Mouse (Mus musculus) ES-CJ7 (cell line): ENCODE measurements around the gene Rundc3a.

Source experiments
- DNase-seq: peaks from one replicate; pipeline ENCODE4 v3.0.0; 2011; ENCODE audit warnings: low read depth, low spot score

Rundc3a gene

DNA sequence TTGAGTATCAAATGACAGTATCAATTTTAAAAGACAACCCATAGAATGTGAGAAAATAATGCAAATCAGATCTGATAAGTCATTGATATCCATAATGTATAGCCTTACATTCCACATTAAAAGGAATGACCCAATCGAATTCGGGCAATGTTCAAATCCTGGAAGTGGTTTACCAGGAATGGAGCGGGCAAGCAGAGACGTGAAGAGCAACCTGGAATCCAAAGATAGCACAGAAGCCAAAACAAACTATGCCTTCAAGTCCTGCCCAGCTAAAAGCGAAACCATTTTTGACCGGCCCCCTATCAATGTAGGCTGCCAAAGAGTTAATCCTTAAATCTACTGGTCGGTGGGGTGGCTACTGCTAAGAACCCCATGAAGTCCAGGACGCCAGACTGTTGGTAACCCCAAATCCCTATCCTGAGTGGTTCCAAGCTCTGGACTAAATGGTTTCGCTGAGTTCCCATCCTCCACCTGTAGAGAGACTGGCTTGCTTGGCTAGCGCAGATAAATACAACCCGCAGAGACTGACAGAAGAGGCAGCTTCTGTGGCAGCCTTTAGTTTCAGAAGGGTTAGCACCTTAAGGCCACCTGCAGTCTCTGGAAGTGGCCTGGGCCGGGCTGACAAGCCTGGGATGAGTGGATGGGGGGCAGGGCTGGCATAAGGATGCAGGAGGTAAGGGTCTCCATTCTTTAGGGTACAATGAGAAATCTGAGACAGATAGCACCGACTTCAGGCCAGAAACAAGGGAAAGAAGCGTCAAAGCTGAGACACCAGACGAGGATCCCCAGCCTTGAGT is 564 bp upstream of the Rundc3a start:
- peak; percentile 45 for DNase-seq

DNA sequence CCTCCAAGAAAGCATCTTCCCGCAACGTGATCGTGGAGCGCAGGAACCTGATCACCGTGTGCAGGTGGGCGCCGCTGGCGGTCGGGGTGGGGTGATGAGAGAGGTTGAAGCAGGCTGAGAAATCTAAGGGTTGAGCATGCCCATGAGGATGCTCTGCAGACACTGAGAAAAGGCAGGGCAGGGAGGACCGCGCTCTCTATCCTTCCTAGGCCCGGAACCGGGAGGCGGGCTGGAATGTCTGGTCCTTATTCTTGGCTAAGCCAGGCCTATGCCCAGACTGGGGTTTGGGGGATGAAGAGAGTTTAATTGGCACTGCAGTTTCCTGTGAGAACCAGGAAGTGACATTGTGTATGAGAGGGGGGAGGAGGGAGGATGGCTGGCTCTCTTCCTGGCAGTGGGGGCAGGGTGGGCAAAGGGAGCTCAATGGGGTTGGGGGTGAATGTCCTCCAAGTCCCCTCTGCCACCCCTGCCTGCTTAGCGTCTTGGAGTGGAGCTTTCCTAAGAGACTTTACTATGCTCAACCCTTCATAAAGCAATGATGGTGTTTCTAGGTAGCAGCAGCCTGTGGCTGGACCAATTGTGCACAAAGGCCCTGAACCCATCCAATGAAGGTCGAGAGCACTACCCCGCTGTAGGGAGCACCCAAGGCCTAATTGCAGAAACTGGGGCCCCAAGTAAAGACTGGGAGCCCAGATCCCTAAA is 667 bp downstream of the Rundc3a start:
- DNase-seq, result no peak

DNA sequence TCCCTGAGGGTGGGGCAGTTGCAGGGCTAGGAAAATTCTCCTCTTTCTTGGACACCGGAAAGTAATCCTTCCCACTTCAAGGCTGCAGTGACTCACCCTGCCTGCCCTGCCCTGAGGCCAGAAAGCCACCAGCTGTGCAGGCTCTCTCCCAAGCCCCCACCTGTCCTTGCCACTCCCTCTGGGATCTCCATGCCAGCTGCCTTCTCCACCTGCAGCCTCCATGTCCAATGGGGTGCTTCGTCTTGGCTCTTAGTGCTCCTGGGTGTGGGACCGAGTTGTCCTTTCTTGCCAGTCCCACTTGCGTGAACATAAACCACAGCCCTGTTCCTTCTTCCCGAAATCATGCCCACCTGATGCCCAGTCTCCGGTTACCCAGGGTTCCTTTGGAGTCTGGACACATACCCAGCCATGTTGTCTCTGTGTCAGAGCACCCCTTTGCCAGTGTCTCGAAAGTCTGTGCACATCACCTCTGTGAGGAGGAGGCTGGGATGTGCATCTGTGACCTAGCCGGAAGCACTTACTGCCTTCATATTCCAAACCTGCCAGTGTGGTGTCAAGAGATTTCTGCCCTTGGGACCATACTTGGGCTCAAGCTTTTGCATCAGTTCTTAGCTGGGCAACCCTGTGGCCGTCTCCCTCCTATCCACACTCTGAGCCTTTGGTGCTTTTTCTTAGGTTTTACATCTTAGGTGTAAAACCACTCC is 1.4 kb downstream of the Rundc3a start:
- peak; percentile 67 for DNase-seq

GRCm38 (mm10) chr11:102395250-102395649 is 2.0 kb downstream of the Rundc3a start:
- no peak for DNase-seq

GRCm38 (mm10) chr11:102396263-102396662 is 3.1 kb downstream of the Rundc3a start:
- DNase-seq, result no peak

DNA sequence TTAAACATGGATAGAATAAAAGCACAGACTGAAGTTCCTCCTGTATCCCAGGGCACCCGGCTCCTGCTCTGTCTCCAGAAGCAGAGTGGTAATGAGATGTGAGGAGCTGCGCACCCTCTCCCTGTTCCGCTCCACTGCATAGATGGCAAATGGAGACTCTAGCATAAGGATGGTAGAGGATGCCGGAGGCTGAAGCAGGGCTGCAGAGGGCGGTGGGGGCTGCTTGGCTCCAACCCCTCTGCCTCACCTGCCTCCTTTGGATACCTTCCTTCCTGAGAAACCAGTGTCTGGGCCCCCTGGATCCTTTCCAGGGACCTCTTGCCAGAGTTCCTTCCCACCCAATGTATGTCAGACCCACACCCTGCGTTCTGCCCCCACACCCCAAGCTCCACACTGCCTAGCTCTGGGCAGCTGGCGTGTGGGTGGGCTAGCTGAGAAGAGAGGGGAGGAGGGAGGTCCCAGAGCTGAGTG is 3.5 kb downstream of the Rundc3a start:
- no peak for DNase-seq

- no peak for DNase-seq
These were observed 5.0 kb downstream of the Rundc3a start for GRCm38 (mm10) chr11:102398007-102398825.

DNA sequence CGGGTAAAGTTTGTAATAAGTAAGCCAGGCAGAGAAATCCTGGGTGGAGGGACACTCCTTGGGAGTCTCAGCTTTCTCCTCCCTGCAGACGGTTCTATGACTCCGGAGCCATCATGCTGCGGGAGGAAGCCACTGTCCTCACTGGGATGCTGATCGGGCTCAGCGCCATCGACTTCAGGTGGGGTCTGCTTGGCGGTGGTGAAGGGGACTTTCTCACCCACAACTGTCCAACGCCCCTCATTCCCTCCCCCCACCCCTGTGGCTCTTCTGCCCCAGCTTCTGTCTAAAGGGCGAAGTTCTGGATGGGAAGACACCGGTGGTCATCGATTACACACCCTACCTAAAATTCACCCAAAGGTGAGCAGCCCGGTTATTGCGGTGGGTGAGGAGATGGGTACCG is 5.9 kb downstream of the Rundc3a start:
- no peak for DNase-seq

DNA sequence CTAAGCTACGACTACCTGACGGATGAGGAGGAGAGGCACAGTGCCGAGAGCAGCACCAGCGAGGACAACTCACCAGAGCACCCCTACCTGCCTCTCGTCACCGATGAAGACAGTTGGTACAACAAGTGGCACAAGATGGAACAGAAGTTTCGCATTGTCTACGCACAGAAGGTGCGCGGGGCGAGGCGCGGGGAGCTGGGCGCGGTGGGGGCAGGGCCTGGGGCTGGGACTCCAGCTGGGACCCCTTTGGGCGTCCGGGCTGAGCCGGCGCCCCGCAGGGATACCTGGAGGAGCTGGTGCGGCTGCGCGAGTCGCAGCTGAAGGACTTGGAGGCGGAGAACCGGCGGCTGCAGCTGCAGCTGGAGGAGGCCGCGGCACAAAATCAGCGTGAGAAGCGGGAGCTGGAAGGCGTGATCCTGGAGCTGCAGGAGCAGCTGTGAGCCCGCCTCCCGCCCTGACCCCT is 6.4 kb downstream of the Rundc3a start:
- DNase-seq, result no peak

DNA sequence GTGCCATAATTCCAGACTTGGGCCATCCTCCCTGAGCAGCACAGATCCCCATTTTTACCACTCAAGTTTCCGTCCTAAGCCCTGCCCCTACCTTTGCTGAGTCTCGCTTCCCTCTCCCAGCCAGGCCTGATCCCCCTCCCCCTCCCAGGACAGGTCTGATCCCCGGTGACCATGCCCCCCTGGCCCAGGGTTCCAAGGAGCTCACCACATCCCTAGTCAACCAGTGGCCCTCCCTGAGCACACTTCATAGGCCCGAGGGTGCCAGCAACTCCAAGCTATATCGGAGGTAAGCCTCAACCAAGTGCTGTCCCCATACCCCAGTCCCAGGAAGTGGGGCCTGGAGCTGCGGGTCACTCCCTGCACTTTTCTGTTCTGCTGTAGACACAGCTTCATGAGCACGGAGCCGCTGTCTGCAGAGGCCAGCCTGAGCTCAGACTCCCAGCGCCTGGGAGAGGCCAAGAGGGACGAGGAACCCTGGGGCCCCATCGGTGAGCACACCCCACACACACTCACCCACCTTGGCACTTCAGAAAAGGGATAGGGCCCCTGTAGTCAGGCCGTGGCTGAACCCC is 7.4 kb downstream of the Rundc3a start:
- DNase-seq, result no peak

DNA sequence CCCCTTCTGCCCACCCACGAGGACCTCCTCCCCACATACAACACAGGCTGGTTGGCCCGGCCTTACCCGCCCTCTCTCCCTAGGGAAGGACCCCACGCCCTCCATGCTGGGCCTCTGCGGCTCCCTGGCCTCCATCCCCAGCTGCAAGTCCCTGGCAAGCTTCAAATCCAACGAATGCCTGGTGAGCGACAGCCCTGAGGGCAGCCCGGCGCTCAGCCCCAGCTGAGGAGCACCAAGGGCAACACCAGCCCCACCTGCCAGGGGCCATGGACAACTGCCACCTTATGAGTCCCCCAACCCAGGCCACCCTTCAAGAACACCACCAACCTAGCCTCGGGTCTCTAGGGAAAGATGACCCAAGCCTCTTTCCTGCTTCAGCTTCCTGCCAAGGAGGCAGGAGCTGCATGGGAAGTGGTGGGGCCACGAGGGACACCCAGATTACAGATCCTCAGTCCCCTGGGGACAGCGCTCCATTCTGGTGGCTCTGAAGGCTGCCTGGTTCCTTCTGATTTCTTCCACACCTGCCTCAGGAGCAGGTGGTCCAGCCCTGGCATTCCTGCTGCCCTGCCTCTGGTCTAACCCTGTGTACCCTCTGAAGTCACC is 8.8 kb downstream of the Rundc3a start:
- no peak for DNase-seq

GRCm38 (mm10) chr11:102403657-102404056 is 10.5 kb downstream of the Rundc3a start:
- DNase-seq, result no peak

- no peak for DNase-seq
These were observed 11.2 kb downstream of the Rundc3a start for GRCm38 (mm10) chr11:102404161-102405010.

GRCm38 (mm10) chr11:102405544-102406285 is 12.5 kb downstream of the Rundc3a start:
- DNase-seq, result no peak

GRCm38 (mm10) chr11:102406401-102406800 is 13.2 kb downstream of the Rundc3a start:
- no peak for DNase-seq

- peak; percentile 89 for DNase-seq
These were observed 14.0 kb downstream of the Rundc3a start for GRCm38 (mm10) chr11:102406900-102407833.

- DNase-seq, result no peak
These were observed 14.6 kb downstream of the Rundc3a start, which contains the start of gene Slc25a39 for GRCm38 (mm10) chr11:102407834-102408215. Slc25a39 (minus strand) TSS chr11:102407946.
